Mouse (Mus musculus): Measurements from ENCODE around the gene Hs1bp3. TPM values are rescaled to one million over a fixed set of nuclear protein-coding genes. Genes with fewer than 3 reads are reported as not detected.
A peak's percentile ranks its signal among the peaks of the same experiment; 100 is the strongest.

The Hs1bp3 gene
- polyA plus RNA-seq, 1 experiment from 2014 or later = 5.4 TPM

- H3K27me3 ChIP-seq (replicated peaks) = no peaks in the 10 kb centered on the region
- peaks cover 27% of the 10 kb centered on the region; the same call in 1 of the 2 replicates for H3K36me3 ChIP-seq
- H3K9ac ChIP-seq = no peak overlapping the region
- H3K4me1 ChIP-seq = no peaks in the 10 kb centered on the region
- no peak overlapping the region for H3K4me2 ChIP-seq
- ATAC-seq = peak; percentile 68; the same call in 1 of the 2 replicates
- no peaks in the 10 kb centered on the region for H3K9me3 ChIP-seq (replicated peaks)
- no peak overlapping the region for H3K27ac ChIP-seq
- WGBS (ENCODE audit: insufficient replicate concordance) = 41% methylated on average over 17 of the region's 17 CpGs
- H3K4me3 ChIP-seq = no peak overlapping the region
Observed at GRCm38 (mm10) chr12:8326825-8327674, 13.8 kb downstream of the Hs1bp3 start.

GRCm38 (mm10) chr12:8327675-8328053, 14.4 kb downstream of the Hs1bp3 start:
- no peak overlapping the region for H3K27ac ChIP-seq

GRCm38 (mm10) chr12:8329236-8329635, 16.0 kb downstream of the Hs1bp3 start:
- no peaks in the 10 kb centered on the region for H3K9me3 ChIP-seq (replicated peaks)
- no peak overlapping the region for H3K4me3 ChIP-seq
- no peak for ATAC-seq
- 77% methylated on average over 7 of the region's 7 CpGs for WGBS (ENCODE audit: insufficient replicate concordance)
- H3K4me1 ChIP-seq = peaks cover 10% of the 10 kb centered on the region; the same call in 1 of the 2 replicates
- no peak overlapping the region for H3K9ac ChIP-seq
- no peak overlapping the region for H3K4me2 ChIP-seq
- no peak overlapping the region for H3K27ac ChIP-seq
- H3K27me3 ChIP-seq (replicated peaks) = no peaks in the 10 kb centered on the region
- peaks cover 19% of the 10 kb centered on the region; the same call in 1 of the 2 replicates for H3K36me3 ChIP-seq

More at GRCm38 (mm10) chr12:8327675-8328053, 14.4 kb downstream of the Hs1bp3 start:
- 79% methylated on average over 1 of the region's 1 CpGs for WGBS (ENCODE audit: insufficient replicate concordance)
- H3K4me2 ChIP-seq = no peak overlapping the region
- H3K27me3 ChIP-seq (replicated peaks) = no peaks in the 10 kb centered on the region
- no peaks in the 10 kb centered on the region for H3K4me1 ChIP-seq
- H3K36me3 ChIP-seq = peaks cover 25% of the 10 kb centered on the region; the same call in 1 of the 2 replicates
- no peak for ATAC-seq
- H3K9me3 ChIP-seq (replicated peaks) = no peaks in the 10 kb centered on the region
- H3K9ac ChIP-seq = no peak overlapping the region
- no peak overlapping the region for H3K4me3 ChIP-seq

GRCm38 (mm10) chr12:8331489-8332173, 18.4 kb downstream of the Hs1bp3 start:
- no peak overlapping the region for H3K9ac ChIP-seq
- H3K36me3 ChIP-seq = peaks cover 27% of the 10 kb centered on the region
- WGBS (ENCODE audit: insufficient replicate concordance) = 74% methylated on average over 14 of the region's 14 CpGs
- H3K4me1 ChIP-seq = peaks cover 11% of the 10 kb centered on the region; the same call in 1 of the 2 replicates
- H3K4me2 ChIP-seq = no peak overlapping the region
- no peak overlapping the region for H3K27ac ChIP-seq
- no peak for ATAC-seq
- no peaks in the 10 kb centered on the region for H3K9me3 ChIP-seq (replicated peaks)
- H3K27me3 ChIP-seq (replicated peaks) = no peaks in the 10 kb centered on the region
- H3K4me3 ChIP-seq = no peak overlapping the region

GRCm38 (mm10) chr12:8332174-8332542, 18.9 kb downstream of the Hs1bp3 start:
- Histone ChIP-seq H3K4me2 (no peak overlapping the region), H3K4me1 (peaks cover 11% of the 10 kb centered on the region; the same call in 1 of the 2 replicates), H3K27ac (no peak overlapping the region), H3K9me3 (replicated peaks) (no peaks in the 10 kb centered on the region), H3K27me3 (replicated peaks) (no peaks in the 10 kb centered on the region), H3K9ac (no peak overlapping the region), H3K4me3 (no peak overlapping the region), H3K36me3 (peaks cover 31% of the 10 kb centered on the region)
- 74% methylated on average over 5 of the region's 5 CpGs for WGBS (ENCODE audit: insufficient replicate concordance)
- ATAC-seq = no peak

GRCm38 (mm10) chr12:8333617-8334016, 20.4 kb downstream of the Hs1bp3 start:
- Histone ChIP-seq H3K27ac (no peak overlapping the region), H3K9me3 (replicated peaks) (no peaks in the 10 kb centered on the region), H3K27me3 (replicated peaks) (no peaks in the 10 kb centered on the region), H3K9ac (no peak overlapping the region), H3K4me1 (peaks cover 11% of the 10 kb centered on the region; the same call in 1 of the 2 replicates), H3K4me2 (no peak overlapping the region), H3K36me3 (peaks cover 36% of the 10 kb centered on the region), H3K4me3 (no peak overlapping the region)
- WGBS (ENCODE audit: insufficient replicate concordance) = 65% methylated on average over 8 of the region's 8 CpGs
- ATAC-seq = peak; percentile 71

- Histone ChIP-seq H3K27ac (no peak overlapping the region), H3K4me2 (no peak overlapping the region), H3K9me3 (replicated peaks) (no peaks in the 10 kb centered on the region), H3K27me3 (replicated peaks) (no peaks in the 10 kb centered on the region), H3K36me3 (peaks cover 33% of the 10 kb centered on the region), H3K4me1 (peaks cover 11% of the 10 kb centered on the region; the same call in 1 of the 2 replicates), H3K9ac (no peak overlapping the region), H3K4me3 (no peak overlapping the region)
- no peak for ATAC-seq
- WGBS (ENCODE audit: insufficient replicate concordance) = 76% methylated on average over 4 of the region's 4 CpGs
Observed at GRCm38 (mm10) chr12:8334261-8334660, 21.0 kb downstream of the Hs1bp3 start.

- ATAC-seq = no peak
- Histone ChIP-seq H3K4me1 (peaks cover 11% of the 10 kb centered on the region; the same call in 1 of the 2 replicates), H3K27me3 (replicated peaks) (no peaks in the 10 kb centered on the region), H3K9me3 (replicated peaks) (no peaks in the 10 kb centered on the region), H3K27ac (no peak overlapping the region), H3K4me2 (no peak overlapping the region), H3K9ac (no peak overlapping the region), H3K36me3 (peaks cover 34% of the 10 kb centered on the region), H3K4me3 (no peak overlapping the region)
- 58% methylated on average over 2 of the region's 2 CpGs for WGBS (ENCODE audit: insufficient replicate concordance)
Observed at GRCm38 (mm10) chr12:8335503-8335902, 22.3 kb downstream of the Hs1bp3 start.

GRCm38 (mm10) chr12:8336601-8337285, 23.5 kb downstream of the Hs1bp3 start:
- Histone ChIP-seq H3K27me3 (replicated peaks) (no peaks in the 10 kb centered on the region), H3K9ac (no peak overlapping the region), H3K4me1 (peaks cover 11% of the 10 kb centered on the region; the same call in 1 of the 2 replicates), H3K4me3 (no peak overlapping the region), H3K4me2 (no peak overlapping the region), H3K27ac (no peak overlapping the region), H3K9me3 (replicated peaks) (no peaks in the 10 kb centered on the region), H3K36me3 (peaks cover 33% of the 10 kb centered on the region)
- no peak for ATAC-seq
- 75% methylated on average over 10 of the region's 10 CpGs for WGBS (ENCODE audit: insufficient replicate concordance)

GRCm38 (mm10) chr12:8337286-8338060, 24.2 kb downstream of the Hs1bp3 start:
- WGBS (ENCODE audit: insufficient replicate concordance) = 69% methylated on average over 12 of the region's 12 CpGs

GRCm38 (mm10) chr12:8338491-8338890, 25.3 kb downstream of the Hs1bp3 start:
- ATAC-seq = no peak
- no peak overlapping the region for H3K27ac ChIP-seq
- no peak overlapping the region for H3K4me3 ChIP-seq
- H3K4me2 ChIP-seq = no peak overlapping the region
- H3K9ac ChIP-seq = no peak overlapping the region
- peaks cover 41% of the 10 kb centered on the region for H3K36me3 ChIP-seq
- WGBS (ENCODE audit: insufficient replicate concordance) = 63% methylated on average over 4 of the region's 4 CpGs
- H3K27me3 ChIP-seq (replicated peaks) = no peaks in the 10 kb centered on the region
- H3K9me3 ChIP-seq (replicated peaks) = no peaks in the 10 kb centered on the region
- peaks cover 8% of the 10 kb centered on the region; the same call in 1 of the 2 replicates for H3K4me1 ChIP-seq

More at GRCm38 (mm10) chr12:8337286-8338060, 24.2 kb downstream of the Hs1bp3 start:
- no peak overlapping the region for H3K4me2 ChIP-seq
- H3K9me3 ChIP-seq (replicated peaks) = no peaks in the 10 kb centered on the region
- H3K27me3 ChIP-seq (replicated peaks) = no peaks in the 10 kb centered on the region
- no peak for ATAC-seq
- H3K4me1 ChIP-seq = peaks cover 11% of the 10 kb centered on the region; the same call in 1 of the 2 replicates
- H3K27ac ChIP-seq = no peak overlapping the region
- no peak overlapping the region for H3K4me3 ChIP-seq
- no peak overlapping the region for H3K9ac ChIP-seq
- H3K36me3 ChIP-seq = peaks cover 36% of the 10 kb centered on the region
